Mouse (Mus musculus): ENCODE data around the gene Calhm3. TPM values are rescaled to one million over a fixed set of nuclear protein-coding genes. Genes with fewer than 3 reads are reported as not detected.

Gene Calhm3
- polyA plus RNA-seq (2016; fragmentation: Nextera tagmentation; extraction: Ambion mirVana) = not detected in 2 replicates

DNA sequence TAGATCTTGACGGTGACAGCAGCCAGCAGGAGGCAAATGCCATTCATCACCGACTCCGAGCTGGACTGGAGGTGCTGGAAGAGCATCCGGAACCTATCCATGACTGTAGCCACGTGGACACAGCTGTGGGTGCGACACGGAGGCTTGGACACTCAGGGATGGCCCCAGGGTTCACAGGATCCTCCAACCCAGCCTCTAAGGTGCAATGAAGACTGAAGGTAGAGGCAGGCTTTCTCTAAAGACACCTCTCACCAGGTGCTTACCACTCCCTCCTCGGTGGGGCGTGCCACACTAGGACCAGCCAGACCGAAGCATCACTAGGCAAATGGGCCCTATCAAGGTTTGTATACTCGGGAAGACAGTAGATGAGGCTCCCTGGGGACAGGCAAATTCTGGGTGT, at the start of gene Calhm3:
Calhm3 (minus strand) TSS at position 101 of the 400 bp plus-strand sequence.
- no peaks in the 10 kb centered on the region for H3K36me3 ChIP-seq
- no peak within 1 kb of the TSS for H3K9ac ChIP-seq
- ATAC-seq (ENCODE audit: insufficient number of reproducible peaks, insufficient read depth, low FRiP score, low TSS enrichment) = no peak
- no peak within 1 kb of the TSS for H3K27ac ChIP-seq
- WGBS = 81% methylated on average over 11 of the region's 11 CpGs
- no peaks in the 10 kb centered on the region for H3K4me1 ChIP-seq
- no peaks in the 10 kb centered on the region for H3K27me3 ChIP-seq
- H3K9me3 ChIP-seq = no peaks in the 10 kb centered on the region
- no peak within 1 kb of the TSS for H3K4me2 ChIP-seq (replicated peaks)
- H3K4me3 ChIP-seq = no peak within 1 kb of the TSS

DNA sequence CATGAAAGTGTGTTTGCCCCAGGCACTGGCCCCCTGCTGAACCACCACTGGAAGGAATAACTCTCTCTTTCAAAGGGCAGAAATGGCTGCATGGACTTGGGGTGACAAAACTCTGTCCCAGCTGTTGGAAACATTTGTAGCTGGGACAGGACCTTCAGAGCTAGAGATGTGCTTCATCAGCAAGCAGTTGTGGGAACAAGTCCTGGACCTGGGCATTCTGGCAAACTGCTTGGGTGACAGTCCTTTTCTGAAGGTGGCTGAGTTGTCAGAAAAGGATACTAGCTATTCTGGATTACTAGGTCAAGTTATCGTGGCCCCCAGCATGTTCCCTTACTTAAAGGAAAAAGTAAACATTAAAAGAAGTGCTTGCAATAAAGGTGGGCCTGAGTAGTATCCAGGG, 48.6 kb upstream of the Calhm3 start:
- Histone ChIP-seq H3K4me2 (replicated peaks) (no peak overlapping the region), H3K4me3 (no peak overlapping the region), H3K9me3 (no peaks in the 10 kb centered on the region), H3K36me3 (no peaks in the 10 kb centered on the region), H3K9ac (no peak overlapping the region), H3K4me1 (peaks cover 18% of the 10 kb centered on the region), H3K27me3 (no peaks in the 10 kb centered on the region), H3K27ac (no peak overlapping the region)
- 82% methylated on average over 1 of the region's 1 CpGs for WGBS
- ATAC-seq (ENCODE audit: insufficient number of reproducible peaks, insufficient read depth, low FRiP score, low TSS enrichment) = no peak

DNA sequence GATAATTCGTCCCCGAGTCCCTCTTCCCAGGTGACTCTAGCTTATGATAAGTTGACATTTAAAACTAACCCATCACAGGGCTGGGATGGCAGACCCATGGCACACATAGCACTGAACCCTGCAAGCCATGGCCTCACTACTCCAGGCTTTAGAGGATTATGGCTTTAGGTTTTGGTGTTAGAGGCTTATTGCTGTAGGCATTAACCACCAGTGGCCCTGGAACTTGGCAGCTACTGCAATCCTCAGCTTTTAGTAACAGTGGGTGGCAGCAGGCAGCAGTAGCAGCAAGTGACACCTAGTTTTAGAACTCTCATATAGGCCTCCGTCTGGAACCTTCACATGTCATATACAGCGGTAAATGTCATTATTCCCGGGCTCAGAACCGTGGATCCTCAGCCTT, 47.1 kb upstream of the Calhm3 start:
- Histone ChIP-seq H3K27ac (no peak overlapping the region), H3K9me3 (no peaks in the 10 kb centered on the region), H3K4me1 (peaks cover 21% of the 10 kb centered on the region), H3K4me3 (no peak overlapping the region), H3K36me3 (no peaks in the 10 kb centered on the region), H3K27me3 (no peaks in the 10 kb centered on the region), H3K9ac (no peak overlapping the region), H3K4me2 (replicated peaks) (no peak overlapping the region)
- 88% methylated on average over 6 of the region's 6 CpGs for WGBS
- ATAC-seq (ENCODE audit: insufficient number of reproducible peaks, insufficient read depth, low FRiP score, low TSS enrichment) = no peak

DNA sequence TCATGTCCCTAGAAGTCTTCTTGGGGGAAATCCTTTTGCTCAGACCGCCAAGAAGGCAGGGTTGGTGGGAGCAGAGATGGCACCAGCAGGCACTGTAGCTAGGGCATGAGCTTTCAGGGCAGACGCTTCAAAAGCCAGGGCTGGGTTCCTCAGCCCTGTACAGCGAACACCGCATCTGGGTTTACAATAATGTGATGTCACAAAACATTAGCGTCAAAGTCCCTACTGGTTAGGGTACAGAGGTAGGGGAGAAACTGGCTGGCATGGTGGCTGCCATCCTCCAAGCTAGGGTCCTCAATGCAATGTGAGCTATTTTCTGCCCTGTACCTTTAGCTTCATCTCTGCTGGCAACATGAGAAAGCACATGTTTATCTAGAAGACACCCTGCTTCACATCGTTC, 45.5 kb upstream of the Calhm3 start:
- Histone ChIP-seq H3K4me3 (no peak overlapping the region), H3K9ac (no peak overlapping the region), H3K36me3 (no peaks in the 10 kb centered on the region), H3K9me3 (no peaks in the 10 kb centered on the region), H3K27ac (no peak overlapping the region), H3K27me3 (no peaks in the 10 kb centered on the region), H3K4me2 (replicated peaks) (no peak overlapping the region), H3K4me1 (peaks cover 23% of the 10 kb centered on the region)
- no peak for ATAC-seq (ENCODE audit: insufficient number of reproducible peaks, insufficient read depth, low FRiP score, low TSS enrichment)
- WGBS = 84% methylated on average over 6 of the region's 6 CpGs

DNA sequence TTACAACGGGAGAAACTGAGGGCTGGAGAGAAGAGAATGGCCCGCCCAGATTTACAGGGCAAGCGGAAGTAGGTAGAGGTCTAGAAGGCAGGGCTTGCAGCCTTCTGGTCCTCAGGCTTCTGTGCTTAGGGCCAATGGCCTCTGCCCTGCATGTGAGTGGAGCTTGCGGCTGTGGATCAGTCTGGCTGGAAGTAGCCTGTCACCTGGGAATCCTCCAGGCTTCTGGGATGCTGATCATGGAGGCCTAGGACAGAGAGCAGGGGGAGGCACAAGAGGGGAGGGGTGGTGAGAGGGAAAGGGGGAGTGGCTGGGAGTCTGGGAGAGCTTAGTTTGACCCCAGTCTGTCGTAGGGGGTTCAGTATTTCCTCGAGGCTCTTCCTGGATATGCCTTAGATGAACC, 44.9 kb upstream of the Calhm3 start:
- Histone ChIP-seq H3K4me3 (no peak overlapping the region), H3K27ac (peak overlapping the region; percentile 87; the same call in 1 of the 2 replicates), H3K4me1 (peaks cover 23% of the 10 kb centered on the region), H3K27me3 (no peaks in the 10 kb centered on the region), H3K36me3 (no peaks in the 10 kb centered on the region), H3K9me3 (no peaks in the 10 kb centered on the region), H3K4me2 (replicated peaks) (no peak overlapping the region), H3K9ac (no peak overlapping the region)
- 46% methylated on average over 6 of the region's 6 CpGs for WGBS
- no peak; the same call in 1 of the 2 replicates for ATAC-seq (ENCODE audit: insufficient number of reproducible peaks, insufficient read depth, low FRiP score, low TSS enrichment)

DNA sequence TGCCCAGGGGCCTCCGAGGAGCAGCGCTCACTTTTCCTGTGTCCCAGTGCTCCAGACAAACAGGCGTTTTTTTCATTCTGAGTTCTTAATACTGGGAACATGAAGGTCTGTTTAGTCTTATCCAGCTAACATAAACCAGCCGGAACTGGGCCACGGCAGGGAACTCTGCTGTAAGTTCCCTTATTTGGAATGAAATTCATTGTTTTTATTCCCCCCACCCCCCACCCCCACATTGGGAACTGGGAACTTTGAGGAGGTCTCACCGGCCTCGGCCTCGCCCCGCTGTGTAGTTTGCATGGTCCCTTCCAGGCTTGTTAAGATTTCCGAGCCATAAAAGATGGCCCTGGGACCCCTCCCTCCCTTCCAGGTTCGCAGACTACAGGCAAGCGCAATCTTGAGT, 44.4 kb upstream of the Calhm3 start:
- H3K27ac ChIP-seq = peak overlapping the region; percentile 87
- peaks cover 23% of the 10 kb centered on the region for H3K4me1 ChIP-seq
- H3K9me3 ChIP-seq = no peaks in the 10 kb centered on the region
- peak; percentile 14; the same call in 1 of the 2 replicates for ATAC-seq (ENCODE audit: insufficient number of reproducible peaks, insufficient read depth, low FRiP score, low TSS enrichment)
- peak overlapping the region; percentile 21; the same call in 1 of the 2 replicates for H3K4me2 ChIP-seq (replicated peaks)
- H3K4me3 ChIP-seq = no peak overlapping the region
- no peaks in the 10 kb centered on the region for H3K27me3 ChIP-seq
- no peaks in the 10 kb centered on the region for H3K36me3 ChIP-seq
- no peak overlapping the region for H3K9ac ChIP-seq
- 33% methylated on average over 12 of the region's 12 CpGs for WGBS

DNA sequence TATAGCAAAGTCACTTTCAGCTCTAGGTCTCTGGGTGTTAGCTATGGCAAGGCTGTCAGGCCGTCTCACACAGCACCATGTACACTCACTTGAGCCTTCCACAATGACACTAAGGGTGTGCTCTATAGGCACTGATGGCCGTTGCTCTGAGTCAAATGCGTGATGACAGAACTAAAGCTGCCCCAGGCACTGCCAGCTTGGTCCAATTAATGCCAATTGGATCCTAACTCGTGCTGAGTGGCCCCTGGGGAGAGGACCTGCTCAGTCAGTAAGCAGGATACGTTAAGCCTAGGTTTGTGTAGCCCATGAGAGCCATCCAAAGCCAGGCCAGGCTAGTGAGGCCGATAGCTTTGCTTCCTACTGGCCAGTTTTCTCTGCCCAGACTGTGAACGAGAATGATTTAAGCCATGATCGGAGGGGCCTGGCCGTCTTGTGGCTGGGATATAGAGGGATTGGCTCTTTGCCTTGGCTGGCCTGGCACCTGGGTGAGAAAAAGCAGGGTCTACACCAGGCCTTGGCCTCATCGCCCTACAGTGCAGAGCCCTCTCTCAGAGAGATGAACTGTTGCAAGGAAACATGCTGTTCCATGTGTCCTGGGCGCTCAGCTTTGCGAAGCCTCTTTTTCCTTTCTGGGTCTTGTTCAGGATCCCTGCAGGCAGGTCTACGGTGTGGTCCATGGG, 41.2 kb upstream of the Calhm3 start:
- Histone ChIP-seq H3K4me1 (peaks cover 23% of the 10 kb centered on the region), H3K9me3 (no peaks in the 10 kb centered on the region), H3K36me3 (no peaks in the 10 kb centered on the region), H3K27me3 (no peaks in the 10 kb centered on the region), H3K4me2 (replicated peaks) (no peak overlapping the region), H3K9ac (no peak overlapping the region), H3K4me3 (no peak overlapping the region), H3K27ac (no peak overlapping the region)
- 65% methylated on average over 13 of the region's 13 CpGs for WGBS
- ATAC-seq (ENCODE audit: insufficient number of reproducible peaks, insufficient read depth, low FRiP score, low TSS enrichment) = no peak

DNA sequence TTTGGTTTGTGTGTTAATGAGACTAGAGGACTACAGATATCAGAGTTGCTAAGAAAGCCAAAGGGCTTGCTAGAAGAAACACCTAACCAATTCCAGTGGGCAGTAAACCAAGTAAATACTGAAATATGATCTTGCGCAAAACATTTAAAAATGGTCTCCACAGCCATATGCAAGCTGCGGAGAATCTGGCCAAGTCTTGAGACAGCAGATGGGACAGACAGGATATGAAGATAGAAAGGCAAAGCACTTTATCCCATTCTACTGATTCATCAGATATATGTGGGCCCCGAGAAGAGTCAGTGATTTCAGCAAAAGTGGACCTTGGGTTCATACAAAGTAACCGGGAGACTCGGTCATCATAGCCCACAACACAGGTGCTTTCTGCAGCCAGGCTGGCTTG, 34.6 kb upstream of the Calhm3 start:
- Histone ChIP-seq H3K4me1 (peaks cover 8% of the 10 kb centered on the region), H3K9me3 (no peaks in the 10 kb centered on the region), H3K4me3 (no peak overlapping the region), H3K27me3 (no peaks in the 10 kb centered on the region), H3K27ac (no peak overlapping the region), H3K36me3 (no peaks in the 10 kb centered on the region), H3K9ac (no peak overlapping the region), H3K4me2 (replicated peaks) (no peak overlapping the region)
- 92% methylated on average over 5 of the region's 5 CpGs for WGBS
- ATAC-seq (ENCODE audit: insufficient number of reproducible peaks, insufficient read depth, low FRiP score, low TSS enrichment) = no peak

DNA sequence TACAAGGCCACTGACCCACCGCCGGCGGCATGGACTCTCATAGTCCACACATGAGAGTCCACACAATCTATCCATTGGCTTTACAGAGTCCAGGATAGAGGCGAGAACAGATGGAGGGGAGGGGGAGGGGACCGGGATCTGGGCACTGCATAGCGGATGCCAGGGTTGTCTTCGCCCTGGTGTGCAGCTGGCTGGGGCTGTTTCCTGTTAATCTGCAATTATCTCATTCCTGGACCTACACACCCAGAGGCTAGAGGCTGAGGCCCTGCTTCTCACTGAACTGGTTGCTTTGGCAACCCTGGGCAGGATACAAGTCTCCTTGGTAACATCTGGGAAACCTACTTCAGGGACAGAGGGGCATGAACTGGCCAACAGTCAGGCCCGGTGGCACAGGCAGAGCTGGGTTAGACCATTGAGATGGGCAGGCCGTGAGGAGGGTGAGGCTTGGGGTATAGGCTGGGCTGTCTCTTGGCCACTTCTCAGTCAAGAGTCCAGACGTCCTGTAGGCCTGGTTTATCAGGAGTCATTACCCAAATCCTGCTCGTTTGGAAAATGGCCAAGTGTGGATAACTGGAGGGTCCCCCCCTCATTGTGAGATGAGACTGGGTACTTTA, 31.1 kb upstream of the Calhm3 start:
- no peak for ATAC-seq (ENCODE audit: insufficient number of reproducible peaks, insufficient read depth, low FRiP score, low TSS enrichment)
- no peaks in the 10 kb centered on the region for H3K27me3 ChIP-seq
- no peak overlapping the region for H3K4me2 ChIP-seq (replicated peaks)
- no peaks in the 10 kb centered on the region for H3K36me3 ChIP-seq
- H3K27ac ChIP-seq = no peak overlapping the region
- H3K9me3 ChIP-seq = no peaks in the 10 kb centered on the region
- H3K4me3 ChIP-seq = no peak overlapping the region
- H3K4me1 ChIP-seq = peaks cover 20% of the 10 kb centered on the region
- 58% methylated on average over 11 of the region's 11 CpGs for WGBS
- H3K9ac ChIP-seq = no peak overlapping the region

DNA sequence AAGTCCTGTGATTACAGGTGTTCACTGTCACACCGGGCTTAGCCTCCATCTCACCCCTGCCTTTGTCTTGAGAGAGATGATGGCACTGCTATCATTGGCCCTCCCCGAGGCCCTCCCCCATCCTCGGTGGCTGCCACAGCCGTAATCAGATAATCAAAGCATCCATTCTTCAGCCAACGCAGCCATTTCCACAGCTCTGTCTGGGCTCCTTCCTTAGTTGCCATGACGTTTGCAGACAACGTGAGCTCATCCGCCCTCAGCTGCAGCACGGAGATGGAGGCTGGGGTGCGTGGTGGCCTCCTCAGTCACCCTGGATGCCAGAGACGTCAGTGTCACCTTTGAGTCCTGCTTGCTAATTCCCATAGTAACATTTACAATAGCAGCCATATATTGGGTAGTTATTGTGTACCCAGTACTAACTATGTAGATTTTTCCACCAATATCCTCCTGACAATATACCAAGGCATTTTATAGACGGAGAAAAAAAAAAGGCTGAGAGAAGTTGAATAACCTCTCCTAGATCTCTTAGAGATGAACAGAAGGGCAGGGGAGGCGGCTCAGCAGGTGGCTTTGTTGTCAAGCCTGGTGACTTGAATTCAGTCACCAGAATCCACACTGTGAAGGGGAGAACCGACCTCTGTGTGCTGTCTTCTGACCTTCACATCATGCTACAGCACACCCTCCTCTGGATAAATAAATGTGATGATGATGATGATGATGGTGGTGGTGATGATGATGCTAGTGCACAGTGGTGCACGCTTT, 29.1 kb upstream of the Calhm3 start:
- peaks cover 20% of the 10 kb centered on the region for H3K4me1 ChIP-seq
- peaks cover 5% of the 10 kb centered on the region for H3K9me3 ChIP-seq
- H3K27ac ChIP-seq = no peak overlapping the region
- H3K27me3 ChIP-seq = no peaks in the 10 kb centered on the region
- H3K4me3 ChIP-seq = no peak overlapping the region
- no peak for ATAC-seq (ENCODE audit: insufficient number of reproducible peaks, insufficient read depth, low FRiP score, low TSS enrichment)
- H3K9ac ChIP-seq = no peak overlapping the region
- 42% methylated on average over 15 of the region's 15 CpGs for WGBS
- H3K4me2 ChIP-seq (replicated peaks) = no peak overlapping the region
- no peaks in the 10 kb centered on the region for H3K36me3 ChIP-seq

DNA sequence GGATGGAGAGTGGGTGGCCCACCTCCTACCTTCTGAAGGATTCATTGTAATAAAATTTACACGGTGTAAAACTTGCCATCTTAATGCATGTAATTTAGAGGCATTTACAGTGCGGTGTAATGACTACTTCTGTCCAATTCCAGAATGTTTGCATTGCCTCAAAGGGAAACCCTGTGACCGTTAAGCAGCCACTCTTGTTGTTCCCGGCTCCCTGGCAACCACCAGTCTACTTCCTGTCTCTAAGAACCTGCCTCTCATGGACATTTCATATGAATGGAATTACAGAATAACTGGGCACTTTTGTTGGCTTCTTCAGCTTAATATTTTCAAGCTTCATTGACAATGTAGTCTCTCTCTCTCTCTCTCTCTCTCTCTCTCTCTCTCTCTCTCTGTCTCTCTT, 27.2 kb upstream of the Calhm3 start:
- Histone ChIP-seq H3K27ac (no peak overlapping the region), H3K36me3 (no peaks in the 10 kb centered on the region), H3K4me2 (replicated peaks) (no peak overlapping the region), H3K27me3 (peaks cover 15% of the 10 kb centered on the region), H3K4me1 (peaks cover 21% of the 10 kb centered on the region), H3K9ac (no peak overlapping the region), H3K9me3 (peaks cover 8% of the 10 kb centered on the region), H3K4me3 (no peak overlapping the region)
- WGBS = 66% methylated on average over 4 of the region's 4 CpGs
- ATAC-seq (ENCODE audit: insufficient number of reproducible peaks, insufficient read depth, low FRiP score, low TSS enrichment) = no peak

DNA sequence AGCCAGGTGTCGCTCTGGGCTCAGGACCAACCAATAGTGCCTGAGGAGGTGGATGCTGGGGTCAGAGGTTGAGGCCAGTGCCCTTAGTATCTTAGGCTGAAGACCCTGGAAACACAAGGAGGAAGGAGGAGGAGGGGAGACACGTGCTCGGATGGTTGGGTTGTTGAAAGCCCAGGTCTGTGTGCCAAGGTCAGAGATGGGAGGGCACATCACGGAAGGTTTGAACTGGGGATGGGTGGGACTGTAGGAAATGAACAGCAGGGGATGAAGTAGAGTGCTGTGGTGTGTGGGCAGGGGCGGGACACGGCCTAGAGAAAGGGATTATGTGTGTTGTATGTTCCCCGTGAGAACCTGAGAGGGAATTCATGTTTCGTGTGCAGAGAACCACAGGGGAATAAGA, 26.7 kb upstream of the Calhm3 start:
- no peak overlapping the region for H3K27ac ChIP-seq
- peaks cover 26% of the 10 kb centered on the region for H3K4me1 ChIP-seq
- H3K36me3 ChIP-seq = no peaks in the 10 kb centered on the region
- 51% methylated on average over 8 of the region's 8 CpGs for WGBS
- peaks cover 8% of the 10 kb centered on the region for H3K9me3 ChIP-seq
- no peak overlapping the region for H3K4me2 ChIP-seq (replicated peaks)
- peaks cover 20% of the 10 kb centered on the region for H3K27me3 ChIP-seq
- no peak for ATAC-seq (ENCODE audit: insufficient number of reproducible peaks, insufficient read depth, low FRiP score, low TSS enrichment)
- H3K4me3 ChIP-seq = no peak overlapping the region
- H3K9ac ChIP-seq = no peak overlapping the region

Data from embryonic facial prominence, embryonic 12.5 days (tissue).